In the genomic region with DNA sequence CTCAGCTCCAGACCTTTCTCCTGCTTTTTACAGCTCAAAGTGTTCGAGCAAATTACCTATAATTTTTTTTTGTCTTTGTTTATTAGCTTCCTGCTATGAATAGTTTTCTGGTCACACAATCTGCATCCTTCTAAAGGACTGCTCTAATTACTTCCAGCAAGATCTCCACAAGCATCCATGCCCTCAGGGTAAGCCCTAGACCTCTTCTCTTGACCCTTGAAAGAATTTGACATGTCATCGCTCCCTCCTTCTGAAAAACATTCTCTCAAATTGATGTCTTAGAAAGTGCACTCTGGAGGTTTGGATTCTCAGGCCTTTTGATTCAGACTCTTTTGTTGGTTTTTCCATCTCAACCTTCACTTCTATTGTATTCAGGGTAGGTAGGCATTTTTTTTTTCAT, we compare ENCODE assay signal across 11 mouse cellular contexts.
"Had no signal": no experiment of that assay in that cellular context is flagged by ENCODE, and none has a peak within 500 bp of the region (broad histone marks: within the 10 kb centered on the region; RNA-seq: fewer than 3 reads in every experiment).

No protein-coding gene starts in this region.

- H3K27me3 ChIP-seq: limb, embryonic 15.5 days; midbrain, embryonic 13.5 days; stomach, embryonic 15.5 days had no signal

- H3K36me3 ChIP-seq: limb, embryonic 15.5 days; midbrain, embryonic 13.5 days; stomach, embryonic 15.5 days had no signal

- H3K4me2 ChIP-seq: limb, embryonic 15.5 days; midbrain, embryonic 13.5 days; stomach, embryonic 15.5 days had no signal

- ATAC-seq: intestine, postnatal 0 days; midbrain, embryonic 13.5 days had no signal

- H3K9ac ChIP-seq: limb, embryonic 15.5 days; liver, embryonic 14.5 days; midbrain, embryonic 13.5 days; stomach, embryonic 15.5 days had no signal

- H3K27ac ChIP-seq: limb, embryonic 15.5 days; liver, embryonic 14.5 days; midbrain, embryonic 13.5 days; stomach, embryonic 15.5 days had no signal

- H3K9me3 ChIP-seq: limb, embryonic 15.5 days; midbrain, embryonic 13.5 days; stomach, embryonic 15.5 days had no signal

- DNase-seq: kidney, adult 8-10 months; kidney, postnatal 36 days; lung, adult 18-20 months; right cerebral cortex, postnatal 14 days; thymus, postnatal 4 days had no signal

- H3K4me3 ChIP-seq: left cerebral cortex, adult 2 months; limb, embryonic 15.5 days; midbrain, embryonic 13.5 days; stomach, embryonic 15.5 days had no signal

- H3K4me1 ChIP-seq: limb, embryonic 15.5 days; midbrain, embryonic 13.5 days; stomach, embryonic 15.5 days had no signal
